Mouse (Mus musculus) embryonic facial prominence, embryonic 15.5 days (tissue): ENCODE results near the gene Zfand4. TPM values are rescaled to one million over a fixed set of nuclear protein-coding genes. Genes with fewer than 3 reads are reported as not detected.
"Not testable (repeated sequence)": the region's sequence is repeated elsewhere in the genome, so short reads cannot be mapped to it uniquely, and the experiment has no call there.

ENCODE experiments used
- ATAC-seq: fragments of 200-750 bp; cut with Nextera tagmentation; 2 replicates; pipeline ENCODE4 v1.8.0; 2017; ENCODE audit warnings: low read depth, moderate TSS enrichment; ENCODE audit not compliant: insufficient number of reproducible peaks, low FRiP score, low TSS enrichment
- H3K27ac ChIP-seq: fragments of 300-500 bp; sonication (generic); replicated peaks from 2 replicates; pipeline ENCODE4 v1.5.1; 2015; ENCODE audit warnings: mild to moderate bottlenecking, inconsistent platforms
- H3K27me3 ChIP-seq: fragments of 300-500 bp; sonication (generic); 2 replicates; pipeline ENCODE4 v1.6.1; 2015; ENCODE audit warnings: inconsistent platforms
- H3K36me3 ChIP-seq: fragments of 300-500 bp; sonication (generic); 2 replicates; pipeline ENCODE4 v1.6.1; 2015; ENCODE audit warnings: mild to moderate bottlenecking, inconsistent platforms
- H3K4me1 ChIP-seq: fragments of 300-500 bp; sonication (generic); 2 replicates; pipeline ENCODE4 v1.6.1; 2015; ENCODE audit warnings: inconsistent platforms
- H3K4me2 ChIP-seq: fragments of 300-500 bp; sonication (generic); replicated peaks from 2 replicates; pipeline ENCODE4 v1.6.1; 2015; ENCODE audit warnings: mild to moderate bottlenecking, inconsistent platforms
- H3K4me3 ChIP-seq: fragments of 300-500 bp; sonication (generic); replicated peaks from 2 replicates; pipeline ENCODE4 v1.5.1; 2015; ENCODE audit warnings: mild to moderate bottlenecking, inconsistent platforms
- H3K9ac ChIP-seq: fragments of 300-500 bp; sonication (generic); 2 replicates; pipeline ENCODE4 v1.6.1; 2015; ENCODE audit warnings: inconsistent platforms
- H3K9me3 ChIP-seq: fragments of 300-500 bp; sonication (generic); replicated peaks from 2 replicates; pipeline ENCODE4 v1.6.1; 2016; ENCODE audit warnings: inconsistent platforms
- WGBS: fragments of 180-500 bp; shearing (Covaris S2); methylation state at CpG from one replicate; pipeline ENCODE4 v1.1.7; 2015; 5-methylcytosine and 5-hydroxymethylcytosine counted together
- polyA plus RNA-seq: library from polyadenylated mRNA; unstranded; fragments of >200 nt; fragmentation: Nextera tagmentation; extraction: Ambion mirVana; gene quantifications from 2 replicates; pipeline ENCODE4 v1.2.1, GENCODE M21; 2015

The Zfand4 gene
- polyA plus RNA-seq, 1 experiment from 2014 or later, result 10.3 TPM

DNA sequence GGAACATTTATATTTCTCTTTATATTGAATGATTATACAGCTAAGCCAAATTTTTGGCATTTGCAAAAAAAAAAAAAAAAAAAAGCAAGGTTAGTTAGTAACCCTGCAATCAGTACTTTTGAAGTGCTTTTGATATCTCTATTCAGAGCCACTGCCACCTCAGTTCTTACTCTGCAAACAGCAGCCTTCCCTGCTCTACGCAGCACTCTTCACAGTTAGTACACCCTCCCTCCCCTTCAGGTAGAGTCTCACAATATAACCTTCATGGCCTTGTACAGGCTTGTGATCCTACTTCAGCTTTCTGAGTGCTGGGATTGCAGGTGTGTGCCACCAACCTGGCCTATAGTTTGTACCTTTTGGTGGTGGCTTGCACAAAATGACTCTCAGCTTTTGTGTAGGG, 89.4 kb downstream of the Zfand4 start:
- 87% methylated on average over 1 of the region's 1 CpGs for WGBS
- Histone ChIP-seq H3K4me3 (no peak overlapping the region), H3K27me3 (no peaks in the 10 kb centered on the region), H3K9me3 (no peaks in the 10 kb centered on the region), H3K36me3 (no peaks in the 10 kb centered on the region), H3K27ac (no peak overlapping the region), H3K4me2 (no peak overlapping the region), H3K9ac (no peak overlapping the region), H3K4me1 (no peaks in the 10 kb centered on the region)
- ATAC-seq, result no peak

DNA sequence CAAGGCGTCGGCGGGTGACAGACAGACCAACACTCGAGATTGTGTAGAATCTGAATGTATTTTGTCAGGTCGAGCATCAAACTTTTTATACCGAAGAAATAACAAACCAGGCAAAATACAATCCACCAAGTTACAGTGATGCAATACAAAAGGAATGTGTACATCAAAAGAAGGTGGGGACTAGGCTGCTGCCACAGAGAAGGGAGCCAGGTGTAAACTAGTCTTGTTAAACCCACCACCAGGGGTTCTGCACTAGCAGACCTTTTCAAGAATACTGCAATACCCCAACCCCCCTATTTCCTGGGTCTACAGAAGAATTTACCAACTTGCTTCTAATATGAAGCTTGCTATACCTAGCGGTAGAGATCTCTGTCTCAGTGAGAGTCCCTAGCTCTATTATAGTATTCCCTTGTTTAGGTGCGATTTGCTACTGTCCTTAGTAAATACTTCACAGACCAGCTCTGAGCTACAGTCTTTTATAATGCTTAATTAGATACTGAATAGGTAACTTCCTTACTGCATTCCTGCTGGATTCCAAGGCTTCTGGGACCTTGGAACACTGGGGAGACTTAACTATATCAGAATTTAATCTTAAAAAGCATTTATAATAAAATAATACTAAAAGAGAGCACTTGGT, 92.4 kb downstream of the Zfand4 start:
- not testable (repeated sequence) for H3K4me1 ChIP-seq, ATAC-seq, H3K27me3 ChIP-seq, H3K36me3 ChIP-seq, H3K4me2 ChIP-seq, H3K9ac ChIP-seq, H3K9me3 ChIP-seq, H3K27ac ChIP-seq, H3K4me3 ChIP-seq
- 64% methylated on average over 8 of the region's 8 CpGs for WGBS

DNA sequence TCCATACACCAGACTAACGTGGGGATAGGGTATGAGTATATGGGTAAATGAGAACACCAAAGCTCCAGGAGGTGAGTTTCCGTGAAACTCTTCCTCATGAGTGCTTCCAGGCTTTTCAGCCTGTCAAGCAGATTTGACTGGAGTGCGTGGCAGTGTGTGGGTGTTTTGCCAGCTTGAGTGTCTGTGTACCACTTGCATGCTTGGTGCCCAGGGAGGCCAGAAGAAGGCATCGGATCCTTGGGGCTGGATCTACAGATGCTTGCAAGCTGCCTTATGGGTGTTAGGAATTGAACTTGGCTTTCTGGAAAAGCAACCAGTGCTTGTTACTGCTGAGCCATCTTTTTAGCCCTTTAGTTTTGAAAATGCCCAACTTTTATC, 92.9 kb downstream of the Zfand4 start:
- H3K4me1 ChIP-seq, result no peaks in the 10 kb centered on the region
- H3K27me3 ChIP-seq, result no peaks in the 10 kb centered on the region
- H3K9ac ChIP-seq, result no peak overlapping the region
- H3K9me3 ChIP-seq, result no peaks in the 10 kb centered on the region
- no peak overlapping the region for H3K4me3 ChIP-seq
- H3K36me3 ChIP-seq, result no peaks in the 10 kb centered on the region
- H3K4me2 ChIP-seq, result no peak overlapping the region
- H3K27ac ChIP-seq, result no peak overlapping the region
- ATAC-seq, result no peak
- 66% methylated on average over 4 of the region's 4 CpGs for WGBS

DNA sequence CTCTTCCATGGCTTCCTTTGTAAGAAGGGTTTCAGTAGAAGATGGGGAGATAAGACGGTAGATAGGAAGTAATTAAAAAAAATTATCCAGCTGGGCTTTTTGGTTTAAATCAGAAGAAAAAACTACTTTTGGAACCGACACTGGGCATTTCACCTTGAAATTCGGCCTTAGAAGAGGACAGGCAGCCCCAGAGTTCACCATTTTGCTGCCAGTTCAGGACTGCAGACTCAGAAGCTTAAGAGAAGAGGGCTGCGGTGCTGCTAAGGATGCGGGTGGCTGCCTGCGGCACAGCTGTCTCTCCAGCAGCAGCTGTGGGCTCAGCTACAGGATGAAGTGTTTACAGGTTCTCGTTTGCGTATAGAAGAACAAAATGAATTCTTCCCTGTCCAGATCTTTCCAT, 94.0 kb downstream of the Zfand4 start:
- no peak for ATAC-seq
- no peaks in the 10 kb centered on the region for H3K4me1 ChIP-seq
- no peak overlapping the region for H3K27ac ChIP-seq
- 61% methylated on average over 8 of the region's 8 CpGs for WGBS
- no peak overlapping the region for H3K9ac ChIP-seq
- no peak overlapping the region for H3K4me2 ChIP-seq
- no peaks in the 10 kb centered on the region for H3K36me3 ChIP-seq
- H3K9me3 ChIP-seq, result no peaks in the 10 kb centered on the region
- H3K27me3 ChIP-seq, result no peaks in the 10 kb centered on the region
- no peak overlapping the region for H3K4me3 ChIP-seq

DNA sequence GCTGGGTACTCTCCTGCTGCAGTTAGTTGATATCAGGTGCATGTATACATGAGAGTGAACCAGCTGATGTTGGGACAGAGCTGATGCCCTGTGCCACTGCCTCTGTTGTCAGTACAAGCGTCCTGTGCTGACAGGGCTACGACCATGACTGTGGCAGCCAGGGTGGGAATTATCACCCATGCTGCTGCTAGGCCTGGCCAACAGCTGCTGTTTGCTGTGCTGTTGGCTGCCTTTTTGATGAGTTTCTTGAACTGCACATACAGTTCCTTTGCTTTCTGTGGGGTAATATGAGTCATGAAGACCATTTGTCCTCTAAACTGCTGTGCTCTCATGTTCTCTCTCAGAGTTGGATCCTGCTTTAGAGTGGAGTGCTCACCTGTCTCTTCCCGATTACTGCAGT, 95.2 kb downstream of the Zfand4 start:
- no peak for ATAC-seq
- WGBS, result 74% methylated on average over 3 of the region's 3 CpGs
- Histone ChIP-seq H3K4me2 (no peak overlapping the region), H3K27ac (no peak overlapping the region), H3K27me3 (no peaks in the 10 kb centered on the region), H3K4me1 (no peaks in the 10 kb centered on the region), H3K9ac (no peak overlapping the region), H3K9me3 (no peaks in the 10 kb centered on the region), H3K4me3 (no peak overlapping the region), H3K36me3 (no peaks in the 10 kb centered on the region)

DNA sequence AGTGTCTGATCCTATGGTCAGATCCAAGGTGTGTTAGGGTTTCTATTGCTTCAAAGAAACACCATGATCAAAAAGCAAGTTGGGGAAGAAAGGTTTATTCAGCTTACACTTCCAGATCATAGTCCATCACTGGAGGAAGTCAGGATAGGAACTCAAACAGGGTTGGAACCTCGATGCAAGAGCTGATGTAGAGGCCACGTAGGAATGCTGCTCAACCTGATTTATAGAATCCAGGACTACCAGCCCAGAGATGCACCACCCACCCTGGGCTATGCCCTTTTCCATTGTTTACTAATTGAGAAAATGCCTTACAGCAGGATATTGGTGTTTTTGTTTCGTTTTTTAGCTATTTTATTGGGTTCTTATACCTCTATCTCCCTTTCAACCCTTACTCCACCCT, 97.4 kb downstream of the Zfand4 start:
- Histone ChIP-seq H3K27ac (no peak overlapping the region), H3K4me3 (no peak overlapping the region), H3K36me3 (no peaks in the 10 kb centered on the region), H3K27me3 (no peaks in the 10 kb centered on the region), H3K9ac (no peak overlapping the region), H3K4me1 (no peaks in the 10 kb centered on the region), H3K9me3 (no peaks in the 10 kb centered on the region), H3K4me2 (no peak overlapping the region)
- 79% methylated on average over 3 of the region's 3 CpGs for WGBS
- ATAC-seq, result no peak

DNA sequence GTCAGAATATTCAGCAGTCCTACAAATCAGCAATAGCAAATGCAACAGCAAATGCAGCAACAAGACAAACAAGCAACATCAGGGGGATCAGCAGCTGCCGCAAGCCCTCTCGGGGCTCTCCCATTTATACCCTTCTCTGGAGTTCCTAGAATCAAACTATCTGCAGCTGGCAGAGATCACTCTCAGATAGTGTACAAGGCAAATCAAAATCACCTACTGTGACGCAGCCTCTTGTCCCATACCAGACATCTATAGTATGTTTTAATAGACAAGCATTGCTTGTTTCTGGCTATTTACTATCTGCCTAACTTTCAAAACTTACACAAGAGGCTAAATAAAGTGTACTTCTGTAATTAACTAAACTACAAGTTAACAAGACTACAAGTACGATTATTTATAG, 98.0 kb downstream of the Zfand4 start:
- Histone ChIP-seq H3K4me2 (no peak overlapping the region), H3K9ac (no peak overlapping the region), H3K36me3 (no peaks in the 10 kb centered on the region), H3K4me1 (no peaks in the 10 kb centered on the region), H3K4me3 (no peak overlapping the region), H3K27me3 (no peaks in the 10 kb centered on the region), H3K27ac (no peak overlapping the region), H3K9me3 (no peaks in the 10 kb centered on the region)
- WGBS, result 80% methylated on average over 4 of the region's 4 CpGs
- ATAC-seq, result no peak

DNA sequence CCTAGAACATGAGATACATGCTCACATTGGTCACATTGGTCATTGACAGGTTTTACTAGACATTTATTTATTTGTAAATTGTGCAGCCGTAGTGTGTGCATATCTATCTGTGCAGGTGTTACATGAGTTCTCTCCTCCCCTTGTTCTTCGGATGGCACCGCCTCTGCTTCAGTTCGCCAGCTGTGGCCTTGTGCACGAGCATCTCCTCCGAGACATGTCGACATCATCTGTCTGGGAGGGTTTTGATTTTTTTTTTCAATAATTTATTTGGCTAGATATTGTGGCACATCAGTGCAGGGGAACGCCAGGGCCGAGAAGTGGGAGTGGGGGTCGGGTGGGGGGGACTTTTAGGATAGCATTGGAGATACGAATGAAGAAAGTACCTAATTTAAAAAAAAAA, 103.9 kb downstream of the Zfand4 start:
- WGBS, result 79% methylated on average over 11 of the region's 11 CpGs
- no peak overlapping the region for H3K27ac ChIP-seq
- H3K4me2 ChIP-seq, result no peak overlapping the region
- H3K4me1 ChIP-seq, result no peaks in the 10 kb centered on the region
- H3K27me3 ChIP-seq, result no peaks in the 10 kb centered on the region
- no peak overlapping the region for H3K4me3 ChIP-seq
- no peaks in the 10 kb centered on the region for H3K9me3 ChIP-seq
- no peak overlapping the region for H3K9ac ChIP-seq
- no peaks in the 10 kb centered on the region for H3K36me3 ChIP-seq
- no peak for ATAC-seq

DNA sequence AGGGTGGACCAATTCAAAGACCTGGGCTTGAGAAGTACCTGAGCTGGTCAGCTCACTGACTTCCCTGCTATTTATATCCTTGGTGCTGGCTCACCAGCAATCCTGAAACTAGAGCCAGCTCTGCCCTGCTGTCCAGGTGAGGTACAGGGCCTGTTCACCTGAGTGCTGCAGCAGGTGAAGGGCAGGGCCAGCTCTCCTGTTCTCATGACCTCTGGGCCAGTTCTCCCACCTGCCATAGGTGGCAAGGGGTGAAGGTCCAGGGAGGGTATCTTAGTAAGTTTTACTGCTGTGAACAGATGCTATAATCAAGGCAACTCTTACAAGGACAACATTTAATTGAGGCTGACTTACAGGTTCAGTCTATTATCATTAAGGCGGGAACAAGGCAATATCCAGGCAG, 105.8 kb downstream of the Zfand4 start:
- no peaks in the 10 kb centered on the region for H3K9me3 ChIP-seq
- H3K36me3 ChIP-seq, result no peaks in the 10 kb centered on the region
- no peak overlapping the region for H3K27ac ChIP-seq
- H3K4me3 ChIP-seq, result no peak overlapping the region
- H3K9ac ChIP-seq, result no peak overlapping the region
- no peaks in the 10 kb centered on the region for H3K4me1 ChIP-seq
- H3K4me2 ChIP-seq, result no peak overlapping the region
- 86% methylated on average over 1 of the region's 1 CpGs for WGBS
- no peaks in the 10 kb centered on the region for H3K27me3 ChIP-seq
- no peak for ATAC-seq

DNA sequence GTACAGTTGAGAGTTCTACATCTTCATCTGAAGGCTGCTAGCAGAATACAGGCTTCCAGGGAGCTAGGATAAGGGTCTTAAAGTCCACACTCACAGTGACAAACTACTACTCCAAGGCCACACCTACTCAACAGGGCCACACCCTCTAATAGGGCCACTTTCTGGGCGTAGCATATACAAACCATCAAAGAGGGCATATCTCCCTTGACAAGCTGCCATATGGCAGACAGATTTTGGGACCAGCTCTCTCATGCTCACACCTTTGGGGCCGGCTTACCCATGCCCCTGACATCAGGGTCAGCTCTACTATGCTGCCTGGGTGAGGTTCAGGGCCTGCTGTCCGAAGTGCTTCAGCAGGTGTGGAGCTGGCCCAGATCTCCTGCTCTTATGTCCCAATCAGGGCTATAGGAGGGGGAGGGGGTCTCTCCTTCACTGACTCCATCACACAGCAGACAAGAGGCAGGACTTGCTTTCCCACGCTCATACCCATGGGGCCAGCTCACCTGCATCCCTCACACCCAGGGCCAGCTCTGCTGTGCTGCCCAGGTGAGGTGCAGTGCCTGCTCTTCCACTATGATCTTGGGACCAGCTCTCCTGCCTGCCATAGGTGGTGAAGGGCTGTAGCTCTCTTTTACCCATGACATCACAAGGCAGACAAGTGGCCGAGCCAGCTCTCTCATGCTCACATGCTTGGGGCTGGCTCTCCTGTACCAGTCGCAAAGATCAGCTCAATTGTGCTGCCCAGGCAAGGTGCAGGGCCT, 106.4 kb downstream of the Zfand4 start:
- Histone ChIP-seq H3K4me1 (no peaks in the 10 kb centered on the region), H3K27ac (no peak overlapping the region), H3K9me3 (no peaks in the 10 kb centered on the region), H3K4me3 (no peak overlapping the region), H3K9ac (no peak overlapping the region), H3K36me3 (no peaks in the 10 kb centered on the region), H3K4me2 (no peak overlapping the region), H3K27me3 (no peaks in the 10 kb centered on the region)
- 84% methylated on average over 6 of the region's 6 CpGs for WGBS
- no peak for ATAC-seq

DNA sequence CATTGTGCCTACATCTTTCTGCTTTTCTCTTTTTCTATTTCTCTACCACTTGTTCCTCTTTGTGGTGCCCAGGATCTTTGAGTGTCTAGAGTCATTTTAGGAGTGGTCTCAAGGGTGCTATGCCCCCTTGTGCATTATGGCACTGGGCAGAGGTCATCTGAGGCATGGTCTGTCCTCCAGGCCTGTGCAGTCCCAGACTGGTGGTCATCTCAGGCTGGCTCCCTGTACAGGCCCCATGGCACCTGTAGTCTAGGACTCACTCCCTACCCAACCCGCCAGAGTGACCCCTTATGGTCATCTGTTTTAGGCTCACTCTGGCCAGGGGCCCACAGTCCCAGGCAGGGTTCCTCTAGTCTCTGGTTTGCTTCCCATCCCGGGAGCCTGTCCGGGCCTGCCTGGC, 107.5 kb downstream of the Zfand4 start:
- H3K9ac ChIP-seq, result no peak overlapping the region
- no peaks in the 10 kb centered on the region for H3K36me3 ChIP-seq
- H3K27me3 ChIP-seq, result no peaks in the 10 kb centered on the region
- H3K4me1 ChIP-seq, result no peaks in the 10 kb centered on the region
- no peak for ATAC-seq
- H3K4me2 ChIP-seq, result no peak overlapping the region
- 82% methylated on average over 3 of the region's 3 CpGs for WGBS
- no peak overlapping the region for H3K27ac ChIP-seq
- H3K4me3 ChIP-seq, result no peak overlapping the region
- no peaks in the 10 kb centered on the region for H3K9me3 ChIP-seq

DNA sequence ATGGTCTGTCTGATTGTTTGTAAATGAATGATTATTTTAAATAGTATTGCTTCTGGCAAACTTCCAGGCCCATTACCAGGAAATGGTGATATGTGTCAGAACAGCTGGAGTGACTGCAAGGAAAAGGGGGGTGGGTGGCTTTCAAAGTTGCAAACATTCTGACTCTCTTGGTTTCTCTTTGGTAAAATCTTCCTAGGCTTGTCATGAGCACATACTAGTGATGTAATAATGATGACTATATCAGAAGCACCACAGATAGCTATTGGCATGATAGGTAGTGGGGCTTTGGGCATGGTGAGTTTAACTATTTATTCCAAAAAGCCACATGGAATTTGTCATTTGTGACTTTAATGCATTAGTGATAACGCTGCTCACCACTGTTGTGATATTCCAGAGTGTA, 110.1 kb downstream of the Zfand4 start:
- Histone ChIP-seq H3K4me2 (no peak overlapping the region), H3K27me3 (no peaks in the 10 kb centered on the region), H3K9ac (no peak overlapping the region), H3K9me3 (no peaks in the 10 kb centered on the region), H3K4me1 (no peaks in the 10 kb centered on the region), H3K36me3 (0 out of 2 replicates have a peak, but pooled peaks cover 4% of the 10 kb centered on the region), H3K27ac (no peak overlapping the region), H3K4me3 (no peak overlapping the region)
- ATAC-seq, result no peak
- WGBS, result 92% methylated on average over 1 of the region's 1 CpGs
